Mouse (Mus musculus) megakaryocyte, embryonic 14.5 days (primary cell): ENCODE results near the gene Tctex1d1.

Experiments used
- FLI1 ChIP-seq: IDR thresholded peaks from 2 replicates; pipeline ENCODE4 v1.6.1; 2012; ENCODE audit warnings: low read length, inconsistent platforms, mixed read lengths
- GATA1 ChIP-seq: IDR thresholded peaks from 3 replicates; pipeline ENCODE4 v1.6.1; 2012; ENCODE audit warnings: mixed read lengths, low read length, inconsistent platforms, borderline replicate concordance

DNA sequence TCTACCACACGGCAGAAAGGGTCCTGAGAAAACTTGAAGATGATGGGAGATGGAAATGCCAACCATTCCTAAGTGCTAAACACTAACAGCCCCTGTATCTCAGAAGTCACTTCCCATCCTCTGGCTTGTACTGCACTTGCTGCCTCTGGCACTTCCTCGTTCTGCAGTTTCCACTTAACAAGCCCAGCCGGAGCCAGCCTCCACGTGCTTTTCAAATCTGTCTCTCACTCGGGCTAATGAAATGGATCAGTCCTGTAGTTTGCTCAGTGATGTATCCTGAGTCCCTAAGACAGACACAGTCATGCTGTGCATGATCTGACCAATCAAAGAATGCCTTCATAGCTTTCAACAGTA is 61.4 kb downstream of the Tctex1d1 start:
- TF ChIP-seq FLI1 (no peak), GATA1 (no peak)
